Mouse (Mus musculus) erythroblast, embryonic 14.5 days (primary cell): ENCODE data around the gene Hmmr.

Source experiments
- GATA1 ChIP-seq: IDR thresholded peaks from 2 replicates; pipeline ENCODE4 v1.6.1; 2012; ENCODE audit warnings: low read length, inconsistent platforms, mixed read lengths
- TAL1 ChIP-seq: IDR thresholded peaks from 3 replicates; pipeline ENCODE4 v1.6.1; 2012; ENCODE audit warnings: low read length, inconsistent platforms, mixed read lengths

- TF ChIP-seq TAL1 (no peak), GATA1 (no peak)
Observed at GRCm38 (mm10) chr11:40694311-40695087, 38.7 kb downstream of the Hmmr start.
